Mouse (Mus musculus): ENCODE results near the gene Kcnmb4. TPM values are rescaled to one million over a fixed set of nuclear protein-coding genes. Genes with fewer than 3 reads are reported as not detected.

The Kcnmb4 gene
- polyA plus RNA-seq, 1 experiment from 2014 or later = 62.1 TPM

DNA sequence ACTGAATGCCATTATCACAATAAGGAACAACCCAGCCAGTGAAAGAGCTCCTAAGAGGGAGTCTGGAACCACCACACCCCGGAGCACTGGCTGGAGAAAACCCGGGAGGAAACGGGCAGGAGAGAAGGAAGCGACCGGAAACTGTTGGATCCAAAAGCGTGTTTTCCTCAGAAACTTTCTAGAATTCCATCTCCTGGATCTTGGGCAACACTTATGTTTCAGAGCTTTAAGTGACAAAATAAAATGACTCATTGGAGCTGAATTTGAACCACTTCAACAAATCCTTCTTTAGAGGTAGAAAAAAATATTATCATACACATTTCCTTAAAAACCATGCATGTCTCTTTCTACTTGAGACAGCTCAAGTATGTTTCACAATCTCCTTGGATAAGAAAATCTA lies 52.7 kb downstream of the Kcnmb4 start:
- H3K4me2 ChIP-seq = no peak overlapping the region
- H3K4me3 ChIP-seq (replicated peaks) = no peak overlapping the region
- ATAC-seq (ENCODE audit: low FRiP score) = no peak
- no peaks in the 10 kb centered on the region for H3K36me3 ChIP-seq
- peaks cover 8% of the 10 kb centered on the region for H3K4me1 ChIP-seq
- no peaks in the 10 kb centered on the region for H3K27me3 ChIP-seq (replicated peaks)
- H3K9ac ChIP-seq (replicated peaks) = no peak overlapping the region
- H3K27ac ChIP-seq (replicated peaks) = no peak overlapping the region
- H3K9me3 ChIP-seq (replicated peaks) = no peaks in the 10 kb centered on the region
- WGBS = 57% methylated on average over 6 of the region's 6 CpGs

DNA sequence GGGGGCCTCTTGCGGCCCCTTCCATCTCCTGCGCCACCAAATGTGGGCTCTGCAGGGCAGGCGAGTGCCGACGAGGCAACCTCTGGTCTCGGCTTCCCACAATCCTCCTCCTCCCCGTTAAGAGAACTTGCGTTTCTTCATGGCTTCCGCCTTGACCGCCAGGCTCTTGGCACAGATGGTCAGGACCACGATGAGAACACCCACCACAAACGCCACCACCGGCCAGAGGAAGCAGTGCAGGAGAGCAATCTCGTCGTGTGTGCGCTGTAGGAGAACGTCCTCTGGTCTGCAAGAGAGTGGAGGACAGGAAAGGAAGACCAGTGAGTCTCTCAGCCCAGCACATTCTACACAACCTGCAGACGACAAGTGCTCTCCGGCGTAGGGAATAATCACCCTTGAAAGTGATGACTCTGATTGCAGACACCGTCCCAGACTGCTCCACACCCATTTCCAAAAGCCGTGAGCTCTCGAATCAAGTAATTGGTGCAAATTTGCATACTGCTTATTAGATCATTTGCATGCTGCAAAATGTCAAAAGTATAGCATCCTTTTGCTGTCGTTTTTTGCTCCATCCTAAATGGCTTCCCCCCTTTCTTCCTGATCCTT lies 55.5 kb downstream of the Kcnmb4 start:
- no peak overlapping the region for H3K4me3 ChIP-seq (replicated peaks)
- no peak overlapping the region for H3K27ac ChIP-seq (replicated peaks)
- H3K36me3 ChIP-seq = no peaks in the 10 kb centered on the region
- H3K4me2 ChIP-seq = no peak overlapping the region
- no peak for ATAC-seq (ENCODE audit: low FRiP score)
- peaks cover 8% of the 10 kb centered on the region for H3K4me1 ChIP-seq
- no peaks in the 10 kb centered on the region for H3K27me3 ChIP-seq (replicated peaks)
- H3K9ac ChIP-seq (replicated peaks) = no peak overlapping the region
- H3K9me3 ChIP-seq (replicated peaks) = 0 out of 2 replicates have a peak, but pooled peaks cover 3% of the 10 kb centered on the region
- 74% methylated on average over 24 of the region's 24 CpGs for WGBS

DNA sequence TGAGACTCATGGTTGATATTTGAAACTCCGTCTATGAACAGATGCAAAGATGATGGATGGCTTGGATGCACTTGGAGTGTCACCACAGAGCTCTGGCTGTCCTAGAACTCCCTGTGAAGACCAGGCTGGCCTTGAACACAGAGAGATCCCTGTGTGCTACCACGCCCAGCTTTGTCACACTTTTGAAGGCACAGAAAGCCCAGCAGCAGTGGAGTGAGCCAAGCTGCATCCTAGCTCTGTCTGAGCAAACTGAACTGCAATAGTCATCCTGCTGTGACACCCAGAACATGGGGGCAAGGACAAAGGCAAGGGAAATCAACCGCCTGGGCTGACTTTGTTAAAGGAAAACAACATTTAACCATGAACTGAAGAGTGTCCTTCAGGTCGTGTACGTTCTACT lies 57.0 kb downstream of the Kcnmb4 start:
- ATAC-seq (ENCODE audit: low FRiP score) = no peak
- H3K4me3 ChIP-seq (replicated peaks) = no peak overlapping the region
- H3K9me3 ChIP-seq (replicated peaks) = 0 out of 2 replicates have a peak, but pooled peaks cover 3% of the 10 kb centered on the region
- no peaks in the 10 kb centered on the region for H3K27me3 ChIP-seq (replicated peaks)
- no peak overlapping the region for H3K4me2 ChIP-seq
- WGBS = 35% methylated on average over 5 of the region's 5 CpGs
- H3K4me1 ChIP-seq = peaks cover 8% of the 10 kb centered on the region
- H3K36me3 ChIP-seq = no peaks in the 10 kb centered on the region
- H3K27ac ChIP-seq (replicated peaks) = peak overlapping the region; percentile 58
- H3K9ac ChIP-seq (replicated peaks) = no peak overlapping the region

DNA sequence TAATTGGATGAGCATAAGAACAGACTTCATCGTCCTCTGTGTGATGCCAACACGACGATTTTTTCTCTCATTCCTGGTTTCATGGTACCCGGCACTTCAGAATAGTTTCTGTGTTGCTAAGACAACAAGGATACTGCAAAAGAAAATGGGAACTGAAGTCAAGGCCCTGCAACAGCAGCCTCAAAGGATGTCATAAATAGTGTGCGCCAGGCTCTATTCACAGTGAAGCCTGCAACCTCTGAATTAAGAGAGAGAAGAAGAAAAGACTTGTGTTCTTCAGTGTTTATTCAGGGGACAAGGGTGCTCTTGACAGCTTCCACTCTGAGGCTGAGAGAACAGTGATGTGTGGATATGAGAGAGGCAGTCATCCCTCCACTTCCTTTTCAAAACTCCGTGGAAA lies 57.5 kb downstream of the Kcnmb4 start:
- Histone ChIP-seq H3K4me2 (no peak overlapping the region), H3K36me3 (no peaks in the 10 kb centered on the region), H3K4me1 (peaks cover 8% of the 10 kb centered on the region), H3K4me3 (replicated peaks) (no peak overlapping the region), H3K27me3 (replicated peaks) (no peaks in the 10 kb centered on the region), H3K9ac (replicated peaks) (no peak overlapping the region), H3K27ac (replicated peaks) (peak overlapping the region; percentile 58), H3K9me3 (replicated peaks) (0 out of 2 replicates have a peak, but pooled peaks cover 3% of the 10 kb centered on the region)
- peak; percentile 57; the same call in 1 of the 2 replicates for ATAC-seq (ENCODE audit: low FRiP score)
- whole genome bisulfite sequencing = 8% methylated on average over 6 of the region's 6 CpGs

DNA sequence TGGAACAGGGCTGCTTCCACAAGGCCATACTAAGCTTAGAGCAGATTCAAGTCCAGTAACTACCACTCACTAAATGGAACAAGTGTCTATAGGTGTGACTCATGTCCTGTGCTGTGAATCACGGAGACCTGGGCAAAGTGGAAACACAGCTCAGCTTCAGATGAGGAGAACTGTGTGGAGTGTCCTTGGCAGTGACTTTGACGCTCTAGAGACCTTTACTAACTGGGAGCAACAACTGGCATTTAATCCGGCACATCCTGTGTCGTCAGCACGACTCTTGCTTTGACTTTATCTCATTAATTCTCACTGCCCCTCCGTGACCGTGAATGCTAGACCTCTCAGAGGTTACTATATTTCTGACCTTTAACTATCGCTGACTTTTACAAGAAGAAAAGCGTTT lies 62.9 kb downstream of the Kcnmb4 start:
- H3K36me3 ChIP-seq = no peaks in the 10 kb centered on the region
- WGBS = 69% methylated on average over 9 of the region's 9 CpGs
- H3K4me3 ChIP-seq (replicated peaks) = no peak overlapping the region
- no peak overlapping the region for H3K4me2 ChIP-seq
- no peak overlapping the region for H3K27ac ChIP-seq (replicated peaks)
- H3K27me3 ChIP-seq (replicated peaks) = no peaks in the 10 kb centered on the region
- H3K9me3 ChIP-seq (replicated peaks) = 0 out of 2 replicates have a peak, but pooled peaks cover 3% of the 10 kb centered on the region
- 0 out of 2 replicates have a peak, but pooled peaks cover 5% of the 10 kb centered on the region for H3K4me1 ChIP-seq
- H3K9ac ChIP-seq (replicated peaks) = no peak overlapping the region
- ATAC-seq (ENCODE audit: low FRiP score) = no peak

DNA sequence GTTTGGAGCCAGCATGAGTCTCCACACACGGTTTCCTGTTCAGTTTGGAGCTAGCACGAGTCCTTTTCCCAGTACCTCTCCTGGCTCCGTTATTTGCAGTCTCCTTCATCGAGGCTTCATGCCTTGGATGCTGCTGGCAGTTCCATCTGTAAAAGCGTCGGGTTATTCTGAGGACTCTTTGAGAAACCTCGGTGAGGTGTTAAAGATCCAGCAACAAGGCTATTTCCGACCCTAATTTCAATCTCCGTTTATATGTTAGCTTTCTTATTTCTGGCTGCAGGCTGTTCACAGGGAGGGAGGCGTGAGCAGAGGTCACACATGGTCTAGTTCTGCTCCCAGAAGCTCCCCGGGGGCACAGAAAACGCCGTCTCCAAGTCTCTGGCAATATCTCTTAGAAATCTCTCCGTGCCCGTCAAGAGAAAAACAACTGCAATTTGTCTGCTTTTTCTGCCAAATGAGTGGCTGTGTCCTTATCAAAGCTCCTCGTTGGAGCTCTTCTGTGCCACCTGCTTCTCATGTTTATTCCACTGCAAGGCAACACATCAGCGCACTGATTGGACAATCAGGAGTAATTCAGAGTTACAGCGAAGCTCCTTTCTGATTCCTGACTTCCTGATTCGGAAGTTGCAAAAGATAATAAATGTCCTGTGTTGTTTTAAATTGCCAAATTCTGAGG lies 65.9 kb downstream of the Kcnmb4 start:
- WGBS = 46% methylated on average over 19 of the region's 19 CpGs
- H3K27me3 ChIP-seq (replicated peaks) = no peaks in the 10 kb centered on the region
- H3K9ac ChIP-seq (replicated peaks) = no peak overlapping the region
- H3K4me2 ChIP-seq = peak overlapping the region; percentile 25
- no peaks in the 10 kb centered on the region for H3K36me3 ChIP-seq
- no peaks in the 10 kb centered on the region for H3K9me3 ChIP-seq (replicated peaks)
- ATAC-seq (ENCODE audit: low FRiP score) = no peak
- H3K27ac ChIP-seq (replicated peaks) = no peak overlapping the region
- no peak overlapping the region for H3K4me3 ChIP-seq (replicated peaks)
- 0 out of 2 replicates have a peak, but pooled peaks cover 5% of the 10 kb centered on the region for H3K4me1 ChIP-seq

DNA sequence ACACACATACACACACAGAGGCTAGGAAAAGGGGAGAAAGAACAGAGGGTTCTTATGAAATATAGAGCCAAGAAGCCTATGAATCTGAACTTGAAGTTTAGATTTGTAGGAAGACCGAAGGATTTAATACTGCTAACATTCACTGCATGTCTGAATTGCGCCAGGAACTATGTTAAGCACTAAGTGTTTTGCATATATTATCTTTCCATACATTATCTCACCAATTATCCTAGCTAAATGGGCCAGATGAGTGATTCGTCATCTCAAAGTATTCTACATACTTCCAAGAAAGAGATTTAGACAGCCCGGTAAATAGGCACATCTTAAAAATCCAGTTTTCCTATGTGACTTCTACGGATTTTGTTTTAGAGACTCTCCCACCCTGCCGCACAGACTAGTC lies 68.7 kb downstream of the Kcnmb4 start:
- Histone ChIP-seq H3K9ac (replicated peaks) (no peak overlapping the region), H3K4me3 (replicated peaks) (no peak overlapping the region), H3K27me3 (replicated peaks) (no peaks in the 10 kb centered on the region), H3K4me1 (0 out of 2 replicates have a peak, but pooled peaks cover 5% of the 10 kb centered on the region), H3K4me2 (no peak overlapping the region), H3K27ac (replicated peaks) (no peak overlapping the region), H3K9me3 (replicated peaks) (no peaks in the 10 kb centered on the region), H3K36me3 (no peaks in the 10 kb centered on the region)
- 96% methylated on average over 6 of the region's 6 CpGs for WGBS
- ATAC-seq (ENCODE audit: low FRiP score) = no peak

DNA sequence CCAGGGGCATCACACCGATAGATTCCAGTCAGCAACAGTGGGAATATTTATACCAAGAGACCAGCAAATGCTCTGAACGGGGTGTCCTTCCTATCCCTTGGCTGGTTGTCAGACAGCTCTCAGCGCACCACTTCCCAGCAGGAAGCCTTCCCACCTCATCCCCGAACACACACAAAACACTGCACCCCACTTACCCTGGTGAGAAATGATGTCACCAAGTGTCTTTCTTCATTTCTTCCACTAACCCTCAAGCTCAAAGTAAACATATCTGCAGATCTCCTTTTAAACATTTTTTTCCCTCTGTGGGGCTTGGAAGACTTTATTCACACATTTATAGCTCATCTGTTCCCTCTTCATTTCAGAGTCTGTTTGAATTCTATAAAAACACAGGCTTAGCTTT lies 70.0 kb downstream of the Kcnmb4 start:
- ATAC-seq (ENCODE audit: low FRiP score) = no peak
- Histone ChIP-seq H3K36me3 (no peaks in the 10 kb centered on the region), H3K4me1 (0 out of 2 replicates have a peak, but pooled peaks cover 5% of the 10 kb centered on the region), H3K4me3 (replicated peaks) (no peak overlapping the region), H3K27me3 (replicated peaks) (no peaks in the 10 kb centered on the region), H3K9me3 (replicated peaks) (no peaks in the 10 kb centered on the region), H3K27ac (replicated peaks) (no peak overlapping the region), H3K4me2 (no peak overlapping the region), H3K9ac (replicated peaks) (no peak overlapping the region)
- WGBS = 77% methylated on average over 4 of the region's 4 CpGs

DNA sequence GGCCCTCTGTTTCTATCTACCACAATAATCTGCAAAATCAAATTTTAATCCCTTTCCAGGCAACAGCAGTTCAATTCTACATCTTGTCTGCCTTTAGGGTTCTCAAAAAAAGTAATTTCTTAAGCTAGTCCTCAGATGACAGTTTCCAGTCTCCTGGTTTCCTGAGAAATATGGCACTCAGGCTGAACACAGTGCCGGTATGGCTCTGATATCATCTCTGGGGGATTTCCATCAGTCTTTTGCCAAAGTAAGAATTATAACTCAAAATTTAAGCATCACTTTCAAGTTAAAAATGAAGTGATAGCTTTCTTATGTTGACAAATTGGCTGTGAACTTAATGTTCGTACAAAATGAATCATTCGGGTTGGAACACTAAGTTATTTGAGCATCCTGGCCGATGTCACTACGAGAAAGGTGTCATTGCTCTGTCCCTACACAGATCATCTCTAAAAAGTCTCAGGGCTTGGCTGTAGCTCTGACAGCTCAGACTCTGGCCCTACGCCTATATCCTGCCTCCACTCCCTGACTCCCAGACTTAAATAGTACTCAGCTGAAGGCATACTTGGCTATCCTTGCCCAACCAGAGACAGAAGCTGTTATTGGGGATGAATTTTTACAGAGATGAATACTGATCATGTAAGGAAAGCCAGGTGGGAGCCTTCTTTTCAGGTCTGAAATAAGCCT lies 70.8 kb downstream of the Kcnmb4 start:
- H3K9me3 ChIP-seq (replicated peaks) = no peaks in the 10 kb centered on the region
- H3K27me3 ChIP-seq (replicated peaks) = no peaks in the 10 kb centered on the region
- no peak overlapping the region for H3K27ac ChIP-seq (replicated peaks)
- peaks cover 6% of the 10 kb centered on the region; the same call in 1 of the 2 replicates for H3K4me1 ChIP-seq
- no peaks in the 10 kb centered on the region for H3K36me3 ChIP-seq
- 86% methylated on average over 6 of the region's 6 CpGs for WGBS
- H3K9ac ChIP-seq (replicated peaks) = no peak overlapping the region
- H3K4me2 ChIP-seq = no peak overlapping the region
- H3K4me3 ChIP-seq (replicated peaks) = no peak overlapping the region
- ATAC-seq (ENCODE audit: low FRiP score) = no peak

DNA sequence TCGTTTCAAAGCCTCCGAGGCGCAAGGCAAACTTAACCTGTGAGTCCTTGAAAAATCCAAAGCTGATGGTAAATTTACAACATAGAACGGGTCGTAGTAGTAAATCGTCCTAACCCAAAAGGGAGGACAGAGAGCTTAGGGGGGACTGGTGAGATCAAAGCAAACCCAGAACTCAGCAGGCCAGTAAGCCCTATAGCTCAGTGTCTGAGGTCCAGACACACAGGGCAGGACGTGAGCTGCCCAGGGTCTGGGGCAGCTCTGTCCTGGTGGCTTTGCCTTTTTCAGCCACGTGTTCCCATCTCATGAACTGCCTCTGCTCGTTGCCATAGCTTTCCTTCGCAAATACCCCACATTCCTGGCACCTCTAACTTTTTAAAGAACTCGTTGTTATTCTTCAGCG lies 75.7 kb downstream of the Kcnmb4 start:
- WGBS = 42% methylated on average over 12 of the region's 12 CpGs
- Histone ChIP-seq H3K36me3 (no peaks in the 10 kb centered on the region), H3K4me3 (replicated peaks) (no peak overlapping the region), H3K9me3 (replicated peaks) (no peaks in the 10 kb centered on the region), H3K4me1 (peaks cover 9% of the 10 kb centered on the region), H3K27ac (replicated peaks) (no peak overlapping the region), H3K4me2 (peak overlapping the region; percentile 46), H3K27me3 (replicated peaks) (no peaks in the 10 kb centered on the region), H3K9ac (replicated peaks) (no peak overlapping the region)
- 0 out of 2 replicates have a peak, but pooled peaks have one; percentile 38 for ATAC-seq (ENCODE audit: low FRiP score)

DNA sequence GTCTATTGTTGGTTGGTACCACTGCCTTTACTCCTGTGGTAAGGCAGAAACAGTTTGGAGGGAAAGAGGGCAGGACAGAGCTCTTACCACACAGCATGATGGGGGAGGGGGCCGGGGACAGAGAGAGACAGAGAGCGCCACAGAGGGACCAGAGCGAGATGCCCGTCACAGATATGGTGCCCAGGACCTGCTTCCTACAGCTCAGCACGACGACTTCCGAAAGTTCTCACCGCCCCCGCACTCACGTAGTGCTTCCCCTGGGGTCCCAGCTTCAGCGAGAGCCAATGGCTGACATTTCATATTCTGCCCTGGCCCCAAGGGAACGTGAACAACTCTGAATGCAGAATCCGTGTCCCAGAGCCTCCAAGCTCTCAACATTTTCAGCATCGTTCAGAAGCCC lies 76.1 kb downstream of the Kcnmb4 start:
- H3K4me2 ChIP-seq = peak overlapping the region; percentile 46
- no peaks in the 10 kb centered on the region for H3K36me3 ChIP-seq
- H3K4me3 ChIP-seq (replicated peaks) = no peak overlapping the region
- no peak overlapping the region for H3K9ac ChIP-seq (replicated peaks)
- no peak overlapping the region for H3K27ac ChIP-seq (replicated peaks)
- no peak; the same call in 1 of the 2 replicates for ATAC-seq (ENCODE audit: low FRiP score)
- WGBS = 30% methylated on average over 14 of the region's 14 CpGs
- no peaks in the 10 kb centered on the region for H3K9me3 ChIP-seq (replicated peaks)
- no peaks in the 10 kb centered on the region for H3K27me3 ChIP-seq (replicated peaks)
- peaks cover 9% of the 10 kb centered on the region for H3K4me1 ChIP-seq

DNA sequence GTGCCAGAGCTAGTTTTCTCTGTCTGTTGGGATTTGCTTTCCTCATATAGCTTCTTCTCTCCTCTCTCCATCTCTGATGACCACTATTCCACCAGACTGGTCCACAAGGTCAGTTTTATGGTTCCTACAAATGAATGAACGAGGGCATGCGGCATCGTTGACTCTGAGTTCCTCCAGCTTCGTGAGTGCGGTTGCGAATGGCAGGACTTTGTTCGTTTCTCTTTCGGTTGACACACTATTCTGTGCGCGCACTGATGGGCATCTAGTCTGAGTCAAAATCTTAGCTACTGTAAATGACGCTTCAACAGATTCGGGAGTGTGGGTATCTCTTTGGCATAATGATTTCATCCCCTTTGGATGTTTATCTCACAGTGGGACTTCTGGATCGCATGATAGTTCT lies 76.7 kb downstream of the Kcnmb4 start:
- 75% methylated on average over 13 of the region's 13 CpGs for WGBS
- peaks cover 9% of the 10 kb centered on the region for H3K4me1 ChIP-seq
- ATAC-seq (ENCODE audit: low FRiP score) = no peak
- no peak overlapping the region for H3K4me3 ChIP-seq (replicated peaks)
- no peak overlapping the region for H3K9ac ChIP-seq (replicated peaks)
- no peaks in the 10 kb centered on the region for H3K9me3 ChIP-seq (replicated peaks)
- no peak overlapping the region for H3K27ac ChIP-seq (replicated peaks)
- H3K36me3 ChIP-seq = no peaks in the 10 kb centered on the region
- no peaks in the 10 kb centered on the region for H3K27me3 ChIP-seq (replicated peaks)
- H3K4me2 ChIP-seq = peak overlapping the region; percentile 17; the same call in 1 of the 2 replicates
